Mouse (Mus musculus) bone marrow macrophage, adult 2 months (primary cell): ENCODE results near the gene Hist1h2ah. TPM values are rescaled to one million over a fixed set of nuclear protein-coding genes. Genes with fewer than 3 reads are reported as not detected.
A peak's percentile ranks its signal among the peaks of the same experiment; 100 is the strongest.
"Not testable (repeated sequence)": the region's sequence is repeated elsewhere in the genome, so short reads cannot be mapped to it uniquely, and the experiment has no call there.

Experiments
- H3K27ac ChIP-seq: 2 replicates; pipeline ENCODE4 v1.5.1; 2012; ENCODE audit warnings: low read depth, low read length; ENCODE audit not compliant: insufficient read depth
- H3K4me1 ChIP-seq: 2 replicates; pipeline ENCODE4 v1.6.1; 2012; ENCODE audit warnings: low read length; ENCODE audit not compliant: control insufficient read depth, insufficient read depth
- H3K4me3 ChIP-seq: 2 replicates; pipeline ENCODE4 v1.5.1; 2012; ENCODE audit warnings: mild to moderate bottlenecking, low read length, moderate library complexity; ENCODE audit not compliant: insufficient read depth
- CTCF ChIP-seq: IDR thresholded peaks from 2 replicates; pipeline ENCODE4 v1.5.1; 2012; ENCODE audit warnings: low read depth, mild to moderate bottlenecking, low read length, moderate library complexity
- POLR2A ChIP-seq: IDR thresholded peaks from 2 replicates; pipeline ENCODE4 v1.6.1; 2012; ENCODE audit warnings: mild to moderate bottlenecking, low read depth, low read length, borderline replicate concordance
- polyA plus RNA-seq: library from polyadenylated mRNA; stranded (reverse); fragments of >200 nt; gene quantifications from 2 replicates; pipeline ENCODE4 v1.2.4, GENCODE M21; 2012; ENCODE audit not compliant: missing spikeins, insufficient read depth, insufficient read length

Hist1h2ah gene
- polyA plus RNA-seq: not detected in 2 replicates

GRCm38 (mm10) chr13:22035267-22036148 lies at the start of gene Hist1h2ah, which contains the start of gene Hist1h2bk:
Gene Hist1h2ah (minus strand): TSS chr13:22035568.
Gene Hist1h2bk (plus strand): TSS chr13:22035870.
- Histone ChIP-seq H3K4me1 (peaks cover 12% of the 10 kb centered on the region; the same call in 1 of the 2 replicates), H3K4me3 (peak within 1 kb of the TSS; percentile 55), H3K27ac (peak within 1 kb of the TSS; percentile 79)

DNA sequence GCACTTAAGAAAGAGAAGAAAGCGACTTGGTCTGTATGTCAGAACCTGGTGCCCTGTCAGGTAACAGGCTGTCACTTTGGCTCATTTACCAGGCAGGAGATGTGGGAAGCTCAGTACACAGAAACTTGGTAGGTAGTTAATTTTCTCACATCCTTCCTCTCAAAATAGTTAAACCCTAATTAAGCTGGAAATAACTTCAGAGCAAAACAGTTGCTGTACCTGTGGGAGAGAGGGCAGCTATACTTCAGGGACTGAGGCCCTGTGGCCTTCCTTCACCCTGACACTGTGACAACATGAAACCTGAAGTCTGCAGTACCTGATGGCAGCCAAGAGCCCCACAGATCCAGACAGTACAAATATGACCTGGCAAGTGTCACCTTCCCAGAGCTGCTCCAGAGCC lies 48.8 kb upstream of the Hist1h2ah start, which contains the start of gene Vmn1r188:
Vmn1r188 (plus strand) TSS at position 301 of the 400 bp plus-strand sequence.
- not testable (repeated sequence) for H3K27ac ChIP-seq, H3K4me1 ChIP-seq, H3K4me3 ChIP-seq

- no peak overlapping the region for H3K27ac ChIP-seq
- no peak for TF ChIP-seq POLR2A
- TF ChIP-seq CTCF: no peak
- peaks cover 9% of the 10 kb centered on the region; the same call in 1 of the 2 replicates for H3K4me1 ChIP-seq
- H3K4me3 ChIP-seq: no peak overlapping the region
Observed at GRCm38 (mm10) chr13:22063468-22063867, 28.1 kb upstream of the Hist1h2ah start.

GRCm38 (mm10) chr13:22061422-22061821 lies 26.1 kb upstream of the Hist1h2ah start:
- Histone ChIP-seq H3K4me1 (peaks cover 9% of the 10 kb centered on the region; the same call in 1 of the 2 replicates), H3K27ac (no peak overlapping the region), H3K4me3 (no peak overlapping the region)
- no peak for TF ChIP-seq CTCF
- TF ChIP-seq POLR2A: no peak

DNA sequence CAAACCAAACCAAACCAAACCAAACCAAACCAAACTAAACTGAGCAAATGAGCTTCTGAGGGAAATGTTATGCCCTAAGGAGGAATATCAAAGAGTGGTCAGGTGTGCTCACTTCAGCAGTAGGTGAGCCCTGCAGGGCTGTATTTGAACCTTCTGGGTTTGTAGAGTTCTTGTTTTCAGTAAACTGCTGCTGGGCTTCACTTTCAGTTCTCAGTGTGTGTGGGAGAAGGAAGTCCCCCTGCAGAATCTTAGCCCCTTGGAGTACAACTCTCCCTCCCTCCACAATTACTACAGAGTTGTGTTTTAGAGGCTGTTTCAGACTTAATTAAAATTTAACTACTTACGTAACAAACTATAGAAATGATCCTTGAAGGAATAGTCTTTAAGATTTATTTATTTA lies 18.4 kb upstream of the Hist1h2ah start:
- H3K4me3 ChIP-seq: no peak overlapping the region
- TF ChIP-seq POLR2A: no peak
- no peak for TF ChIP-seq CTCF
- H3K27ac ChIP-seq: no peak overlapping the region
- peaks cover 2% of the 10 kb centered on the region; the same call in 1 of the 2 replicates for H3K4me1 ChIP-seq

- H3K27ac ChIP-seq: peak overlapping the region; percentile 85
- peak overlapping the region; percentile 78 for H3K4me3 ChIP-seq
- peaks cover 3% of the 10 kb centered on the region for H3K4me1 ChIP-seq
- TF ChIP-seq POLR2A (no peak), CTCF (no peak)
Observed at GRCm38 (mm10) chr13:22051523-22051859, 16.1 kb upstream of the Hist1h2ah start.

- H3K4me1 ChIP-seq: peaks cover 4% of the 10 kb centered on the region
- peak overlapping the region; percentile 78 for H3K4me3 ChIP-seq
- TF ChIP-seq POLR2A (no peak), CTCF (peak; percentile 40; the same call in 1 of the 2 replicates)
- peak overlapping the region; percentile 85 for H3K27ac ChIP-seq
Observed at GRCm38 (mm10) chr13:22050591-22051522, 15.5 kb upstream of the Hist1h2ah start.

DNA sequence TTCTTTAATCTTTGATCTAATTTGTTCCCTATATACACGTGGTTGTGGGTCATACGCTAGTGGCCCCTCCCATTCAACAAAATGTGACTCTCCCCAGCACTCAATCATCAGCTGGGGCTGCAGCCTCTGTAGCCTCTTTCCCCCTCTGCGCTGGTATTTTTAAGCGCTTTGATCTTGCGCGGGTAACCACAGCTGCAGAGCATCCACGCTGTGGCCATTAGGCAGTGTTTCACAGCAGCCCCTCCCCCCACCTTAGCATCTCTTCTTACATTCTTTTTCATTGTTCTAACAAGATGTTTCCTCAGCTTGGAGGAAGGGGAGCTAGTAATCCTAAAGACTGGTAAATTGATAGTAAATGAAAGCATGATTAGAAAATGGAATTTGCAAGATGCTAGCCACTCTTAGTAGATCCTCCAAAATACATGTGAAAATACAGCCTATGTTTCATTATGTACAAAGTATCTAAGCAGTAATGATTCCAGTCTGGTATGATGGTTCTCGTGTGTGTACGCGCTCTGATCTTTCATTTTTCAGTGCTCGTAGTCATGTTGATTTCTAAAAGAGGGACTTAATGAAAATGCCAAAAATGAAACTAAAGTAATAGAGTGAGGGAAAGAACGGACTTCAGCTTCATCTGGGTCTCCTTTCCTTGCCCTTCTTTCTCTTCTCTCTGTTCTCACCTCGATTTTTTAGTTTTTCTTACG lies 14.5 kb upstream of the Hist1h2ah start:
- peak overlapping the region; percentile 76 for H3K27ac ChIP-seq
- H3K4me3 ChIP-seq: peak overlapping the region; percentile 78
- peaks cover 4% of the 10 kb centered on the region for H3K4me1 ChIP-seq
- TF ChIP-seq CTCF (no peak), POLR2A (0 out of 2 replicates have a peak, but pooled peaks have one; percentile 40)

DNA sequence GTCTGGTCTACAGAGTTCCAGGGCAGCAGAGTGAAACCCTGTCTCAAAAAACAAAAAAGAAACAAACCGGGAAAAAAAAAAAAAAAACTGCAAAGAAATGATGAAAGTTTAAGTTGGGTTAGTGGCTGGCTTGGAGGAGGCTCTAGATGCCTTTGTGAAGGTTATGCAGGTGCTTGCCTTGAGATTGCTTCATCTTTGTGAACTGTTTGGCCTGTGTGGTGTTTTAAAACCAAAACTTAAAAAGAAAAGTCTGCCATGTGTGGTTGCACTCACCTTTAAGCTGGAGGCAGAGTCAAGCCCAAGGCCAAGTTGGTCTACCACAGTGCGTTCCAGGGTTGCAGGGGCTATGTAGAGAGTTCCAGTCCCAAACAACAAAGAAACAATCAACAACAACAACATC lies 13.7 kb upstream of the Hist1h2ah start:
- H3K4me3 ChIP-seq: no peak overlapping the region
- no peak overlapping the region for H3K27ac ChIP-seq
- TF ChIP-seq CTCF (no peak), POLR2A (no peak)
- H3K4me1 ChIP-seq: peaks cover 7% of the 10 kb centered on the region

GRCm38 (mm10) chr13:22045311-22045710 lies 9.9 kb upstream of the Hist1h2ah start:
- Histone ChIP-seq H3K4me3 (no peak overlapping the region), H3K27ac (no peak overlapping the region), H3K4me1 (peaks cover 7% of the 10 kb centered on the region)
- TF ChIP-seq CTCF (no peak), POLR2A (no peak)
